Mouse (Mus musculus): ENCODE results near the gene Rgs7.

The Rgs7 gene

GRCm38 (mm10) chr1:175299603-175300397 lies 192.5 kb downstream of the Rgs7 start:
- no peak for DNase-seq

GRCm38 (mm10) chr1:175296906-175297305 lies 195.4 kb downstream of the Rgs7 start:
- no peak for DNase-seq

- DNase-seq: no peak
Observed at GRCm38 (mm10) chr1:175290072-175290471, 202.2 kb downstream of the Rgs7 start.

GRCm38 (mm10) chr1:175262341-175262740 lies 230.0 kb downstream of the Rgs7 start:
- no peak for DNase-seq

- no peak for DNase-seq
Observed at GRCm38 (mm10) chr1:175259374-175259773, 232.9 kb downstream of the Rgs7 start.

- DNase-seq: no peak
Observed at GRCm38 (mm10) chr1:175255224-175255623, 237.1 kb downstream of the Rgs7 start.

GRCm38 (mm10) chr1:175254724-175255123 lies 237.6 kb downstream of the Rgs7 start:
- no peak for DNase-seq

- peak; percentile 22 for DNase-seq
Observed at GRCm38 (mm10) chr1:175242135-175242534, 250.2 kb downstream of the Rgs7 start.

GRCm38 (mm10) chr1:175240137-175240536 lies 252.2 kb downstream of the Rgs7 start:
- DNase-seq: no peak

GRCm38 (mm10) chr1:175221593-175222500 lies 270.5 kb downstream of the Rgs7 start:
- DNase-seq: no peak

- DNase-seq: no peak
Observed at GRCm38 (mm10) chr1:175219563-175219962, 272.7 kb downstream of the Rgs7 start.

- no peak for DNase-seq
Observed at GRCm38 (mm10) chr1:175207004-175207403, 285.3 kb downstream of the Rgs7 start.

GRCm38 (mm10) chr1:175205633-175206032 lies 286.7 kb downstream of the Rgs7 start:
- DNase-seq: no peak

GRCm38 (mm10) chr1:175203544-175203943 lies 288.8 kb downstream of the Rgs7 start:
- no peak for DNase-seq

- DNase-seq: no peak
Observed at GRCm38 (mm10) chr1:175202902-175203301, 289.4 kb downstream of the Rgs7 start.

- no peak for DNase-seq
Observed at GRCm38 (mm10) chr1:175198881-175199280, 293.4 kb downstream of the Rgs7 start.

- DNase-seq: peak; percentile 51
Observed at GRCm38 (mm10) chr1:175195806-175196205, 296.5 kb downstream of the Rgs7 start.

GRCm38 (mm10) chr1:175188186-175188585 lies 304.1 kb downstream of the Rgs7 start:
- no peak for DNase-seq

- no peak for DNase-seq
Observed at GRCm38 (mm10) chr1:175185211-175185610, 307.1 kb downstream of the Rgs7 start.

- DNase-seq: peak; percentile 87
Observed at GRCm38 (mm10) chr1:175184736-175185135, 307.6 kb downstream of the Rgs7 start.

- no peak for DNase-seq
Observed at GRCm38 (mm10) chr1:175178733-175179132, 313.6 kb downstream of the Rgs7 start.

GRCm38 (mm10) chr1:175174918-175175675 lies 317.2 kb downstream of the Rgs7 start:
- peak; percentile 32 for DNase-seq

- DNase-seq: no peak
Observed at GRCm38 (mm10) chr1:175155469-175155868, 336.8 kb downstream of the Rgs7 start.

Measured in cerebellum, adult 11-12 months (tissue).